Mouse (Mus musculus) forebrain, postnatal 0 days (tissue): ENCODE results near the gene Rbm25. TPM values are rescaled to one million over a fixed set of nuclear protein-coding genes. Genes with fewer than 3 reads are reported as not detected.
A peak's percentile ranks its signal among the peaks of the same experiment; 100 is the strongest.
"Not testable (repeated sequence)": the region's sequence is repeated elsewhere in the genome, so short reads cannot be mapped to it uniquely, and the experiment has no call there.

ENCODE experiments used
- ATAC-seq: fragments of 200-750 bp; cut with Nextera tagmentation; 2 replicates; pipeline ENCODE4 v1.8.0; 2017; ENCODE audit warnings: mild to moderate bottlenecking, moderate library complexity
- DNase-seq: peaks from one replicate; pipeline ENCODE4 v3.0.0-alpha.2; 2015
- H3K27ac ChIP-seq: fragments of 300-500 bp; sonication (generic); 2 replicates; pipeline ENCODE4 v1.5.1; 2014; ENCODE audit warnings: low read depth, mild to moderate bottlenecking, antibody characterized with exemption, low read length, moderate library complexity, mixed read lengths
- H3K27me3 ChIP-seq: fragments of 300-500 bp; sonication (generic); 2 replicates; pipeline ENCODE4 v1.6.1; 2014; ENCODE audit warnings: mild to moderate bottlenecking, low read length, mixed read lengths; ENCODE audit not compliant: insufficient read depth
- H3K36me3 ChIP-seq: fragments of 300-500 bp; sonication (generic); 2 replicates; pipeline ENCODE4 v1.6.1; 2014; ENCODE audit warnings: mild to moderate bottlenecking, moderate library complexity; ENCODE audit not compliant: insufficient read depth
- H3K4me1 ChIP-seq: fragments of 300-500 bp; sonication (generic); 2 replicates; pipeline ENCODE4 v1.6.1; 2014; ENCODE audit warnings: antibody characterized with exemption; ENCODE audit not compliant: insufficient read depth
- H3K4me2 ChIP-seq: fragments of 300-500 bp; sonication (generic); 2 replicates; pipeline ENCODE4 v1.6.1; 2014; ENCODE audit warnings: low read depth, mild to moderate bottlenecking, moderate library complexity
- H3K4me3 ChIP-seq: fragments of 300-500 bp; sonication (generic); 2 replicates; pipeline ENCODE4 v1.5.1; 2014; ENCODE audit warnings: low read depth, low read length, mixed read lengths
- H3K9ac ChIP-seq: fragments of 300-500 bp; sonication (generic); 2 replicates; pipeline ENCODE4 v1.6.1; 2014; ENCODE audit warnings: mild to moderate bottlenecking
- H3K9me3 ChIP-seq: fragments of 300-500 bp; sonication (generic); 2 replicates; pipeline ENCODE4 v1.6.1; 2016; ENCODE audit warnings: low read length
- CTCF ChIP-seq: sonication (generic); IDR thresholded peaks from 2 replicates; pipeline ENCODE4 v1.5.1; 2016; ENCODE audit warnings: antibody characterized with exemption, control low read depth, low read depth
- WGBS: fragments of 180-500 bp; shearing (Covaris S2); extraction: QIAGEN DNeasy Blood & Tissue Kit; methylation state at CpG from one replicate; pipeline ENCODE4 v1.1.7; 2014; 5-methylcytosine and 5-hydroxymethylcytosine counted together
- polyA plus RNA-seq: library from polyadenylated mRNA; unstranded; fragments of >200 nt; fragmentation: Nextera tagmentation; extraction: Ambion mirVana; gene quantifications from 2 replicates; pipeline ENCODE4 v1.2.1, GENCODE M21; 2015
- total RNA-seq: library from RNA; depleted of rRNA; stranded (reverse); fragments of >200 nt; gene quantifications from 2 replicates; pipeline ENCODE4 v1.2.3, GENCODE M21; 2014; rRNA removed

Gene Rbm25
- total RNA-seq, result 93.3 and 116 TPM in 2 replicates
- 158 and 227 TPM in 2 replicates for polyA plus RNA-seq

DNA sequence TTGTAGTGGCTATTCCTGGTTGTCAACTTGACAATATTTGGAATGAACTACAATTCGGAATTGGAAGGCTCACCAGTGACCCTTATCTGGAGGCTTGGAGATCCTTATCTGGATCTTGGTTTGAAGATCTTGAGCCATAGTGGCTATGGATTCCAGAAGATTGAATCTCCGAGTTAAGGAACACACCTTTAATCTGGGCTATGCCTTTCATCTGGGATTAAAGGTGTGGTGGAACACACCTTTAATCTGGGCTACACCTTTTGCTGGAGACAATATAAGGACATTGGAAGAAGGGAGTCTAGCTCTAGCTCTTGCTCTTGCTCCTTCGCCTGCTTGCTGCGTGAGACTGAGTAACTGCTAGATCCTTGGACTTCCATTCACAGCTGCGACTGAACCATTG lies at the start of gene Rbm25:
Rbm25 (plus strand) TSS at position 301 of the 400 bp plus-strand sequence.
- not testable (repeated sequence) for DNase-seq, H3K27me3 ChIP-seq, H3K36me3 ChIP-seq, ATAC-seq, H3K4me1 ChIP-seq, H3K9me3 ChIP-seq
- WGBS, result no CpG with 5 or more reads among the region's 5 CpGs
- Histone ChIP-seq H3K9ac (peak within 1 kb of the TSS; percentile 93), H3K27ac (peak within 1 kb of the TSS; percentile 95), H3K4me2 (peak within 1 kb of the TSS; percentile 58), H3K4me3 (peak within 1 kb of the TSS; percentile 75)

DNA sequence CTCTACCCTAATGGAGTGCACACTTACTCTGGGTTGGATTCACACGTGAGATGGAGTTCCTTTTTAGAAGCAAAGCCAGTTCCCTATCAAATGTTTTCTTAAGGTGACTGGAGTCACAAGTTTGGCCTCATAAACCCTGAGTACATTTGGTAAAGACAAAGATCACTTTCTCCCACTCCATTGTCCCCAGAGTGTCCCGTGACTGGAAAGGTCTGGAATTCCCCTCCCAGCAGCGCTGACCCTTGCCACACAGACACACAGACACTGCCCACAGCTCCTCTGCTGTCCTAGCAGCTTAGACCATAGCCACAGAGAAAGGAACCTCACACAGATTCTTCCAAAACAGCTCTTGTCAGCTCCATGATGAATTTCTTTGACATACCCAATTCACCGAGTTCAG lies 48.9 kb upstream of the Rbm25 start:
- Histone ChIP-seq H3K4me2 (no peak overlapping the region), H3K36me3 (peaks cover 32% of the 10 kb centered on the region), H3K4me3 (no peak overlapping the region), H3K4me1 (no peaks in the 10 kb centered on the region), H3K27me3 (no peaks in the 10 kb centered on the region), H3K27ac (no peak overlapping the region), H3K9me3 (no peaks in the 10 kb centered on the region), H3K9ac (no peak overlapping the region)
- WGBS, result 81% methylated on average over 4 of the region's 4 CpGs
- ATAC-seq (no peak), DNase-seq (no peak)
- no peak for TF ChIP-seq CTCF

DNA sequence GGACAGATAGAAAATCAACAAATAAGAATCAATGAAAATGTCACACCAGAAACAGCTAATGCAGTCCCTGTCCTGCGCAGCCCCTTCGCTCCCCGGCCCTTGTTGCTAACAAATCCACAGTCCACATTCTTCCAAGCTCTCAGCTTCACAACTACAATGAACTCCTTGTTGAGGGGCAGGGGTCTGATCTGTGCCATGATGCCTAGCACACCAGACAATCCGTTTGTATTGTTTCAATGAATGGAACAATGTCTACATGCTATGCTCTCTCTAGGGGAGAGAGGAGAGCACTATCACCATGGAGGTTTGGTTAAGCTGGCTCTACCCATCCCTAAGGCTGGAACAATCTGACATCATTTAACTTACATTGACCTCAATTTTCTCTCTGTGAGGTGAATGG lies 48.3 kb upstream of the Rbm25 start:
- Histone ChIP-seq H3K4me2 (no peak overlapping the region), H3K27me3 (no peaks in the 10 kb centered on the region), H3K36me3 (peaks cover 32% of the 10 kb centered on the region), H3K9ac (no peak overlapping the region), H3K27ac (no peak overlapping the region), H3K4me1 (no peaks in the 10 kb centered on the region), H3K9me3 (no peaks in the 10 kb centered on the region), H3K4me3 (no peak overlapping the region)
- no peak for TF ChIP-seq CTCF
- ATAC-seq (no peak), DNase-seq (no peak)
- WGBS, result 79% methylated on average over 4 of the region's 4 CpGs

DNA sequence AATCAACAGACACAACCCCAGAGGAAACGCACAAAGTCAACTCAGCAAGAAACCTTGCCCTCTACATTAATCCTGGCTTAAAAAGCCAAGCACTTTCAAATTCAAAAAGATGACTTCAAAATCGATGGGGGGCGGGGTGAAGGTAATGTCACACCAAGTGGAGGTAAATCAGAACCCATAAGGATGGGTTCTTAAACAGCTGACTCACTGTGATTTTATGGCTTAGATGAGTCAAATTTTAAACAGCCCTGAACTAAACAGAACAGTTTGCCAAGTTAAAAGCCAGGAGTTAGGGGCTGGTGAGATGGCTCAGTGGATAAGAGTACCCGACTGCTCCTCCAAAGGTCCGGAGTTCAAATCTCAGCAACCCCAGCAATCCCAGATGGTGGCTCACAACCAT lies 44.4 kb upstream of the Rbm25 start:
- Histone ChIP-seq H3K4me2 (no peak overlapping the region), H3K4me3 (no peak overlapping the region), H3K36me3 (peaks cover 53% of the 10 kb centered on the region), H3K27ac (no peak overlapping the region), H3K27me3 (no peaks in the 10 kb centered on the region), H3K4me1 (no peaks in the 10 kb centered on the region), H3K9me3 (no peaks in the 10 kb centered on the region), H3K9ac (no peak overlapping the region)
- TF ChIP-seq CTCF, result no peak
- WGBS, result 97% methylated on average over 5 of the region's 5 CpGs
- DNase-seq (no peak), ATAC-seq (no peak)

DNA sequence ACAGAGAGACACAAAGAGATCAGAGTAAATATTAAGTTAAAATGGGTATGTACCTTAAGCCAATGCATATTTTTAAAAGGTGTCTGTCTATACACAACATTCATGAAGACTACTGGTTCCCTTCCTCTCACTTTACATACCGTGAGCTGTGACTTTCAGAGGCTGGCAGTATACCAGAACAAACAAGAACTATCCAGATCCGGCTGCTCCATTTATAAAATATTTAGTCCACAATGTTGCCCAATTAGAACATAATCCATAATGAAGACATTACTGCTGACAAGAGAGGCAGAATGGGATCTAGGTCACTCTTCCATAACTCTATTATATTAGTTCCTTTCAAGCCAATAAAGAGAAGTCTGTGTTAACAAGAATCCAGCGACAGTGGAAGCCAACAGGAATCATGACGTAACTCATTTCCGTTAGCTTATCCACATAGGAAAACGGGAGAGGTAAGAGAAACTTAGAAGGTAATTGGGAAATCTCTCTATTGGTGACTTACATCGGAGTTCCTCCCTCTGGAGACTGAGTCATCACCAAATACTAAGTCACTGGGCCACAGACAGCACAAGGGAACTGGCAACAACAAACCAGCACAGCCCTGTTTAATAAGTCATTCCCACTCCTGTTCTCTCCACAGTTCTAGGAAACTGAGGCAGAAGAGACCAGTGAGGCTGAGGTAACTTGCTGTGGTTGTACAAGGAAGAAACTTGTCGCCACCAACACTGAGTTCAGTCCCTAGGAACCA lies 39.1 kb upstream of the Rbm25 start:
- no peak overlapping the region for H3K9ac ChIP-seq
- H3K36me3 ChIP-seq, result peaks cover 53% of the 10 kb centered on the region
- no peak overlapping the region for H3K27ac ChIP-seq
- H3K4me1 ChIP-seq, result peaks cover 15% of the 10 kb centered on the region
- DNase-seq (no peak), ATAC-seq (no peak)
- H3K27me3 ChIP-seq, result no peaks in the 10 kb centered on the region
- WGBS, result 85% methylated on average over 8 of the region's 8 CpGs
- no peak for TF ChIP-seq CTCF
- H3K4me2 ChIP-seq, result no peak overlapping the region
- no peak overlapping the region for H3K4me3 ChIP-seq
- H3K9me3 ChIP-seq, result no peaks in the 10 kb centered on the region

DNA sequence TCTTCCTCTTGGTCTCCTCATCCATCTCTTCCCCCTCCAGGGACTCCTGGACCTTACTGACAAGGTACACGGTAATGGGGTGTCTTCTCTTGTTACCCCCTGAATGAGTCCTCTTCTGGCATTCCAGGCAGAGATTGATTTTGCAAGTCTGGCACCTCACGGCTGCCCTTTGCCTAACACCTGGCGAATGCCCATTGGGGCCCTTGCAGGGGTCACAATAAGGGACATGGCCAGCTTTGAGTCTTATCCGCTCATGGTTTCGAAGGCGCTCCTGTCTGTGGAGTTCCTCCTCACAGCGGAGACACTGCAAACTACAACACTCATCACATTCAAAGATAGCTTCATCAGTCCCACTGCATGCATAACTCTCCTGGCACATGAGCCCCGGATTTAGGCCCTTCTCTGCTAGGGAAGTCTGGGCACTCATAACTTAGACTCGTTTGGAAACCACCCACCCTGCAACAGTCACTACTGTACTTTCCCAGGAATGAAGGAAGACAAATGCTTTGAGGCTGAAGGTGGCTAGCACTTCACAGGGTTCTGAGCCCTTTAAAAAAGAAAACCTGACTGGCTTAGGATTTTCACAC lies 36.5 kb upstream of the Rbm25 start:
- no peak overlapping the region for H3K27ac ChIP-seq
- peaks cover 35% of the 10 kb centered on the region for H3K36me3 ChIP-seq
- no peaks in the 10 kb centered on the region for H3K9me3 ChIP-seq
- WGBS, result 91% methylated on average over 9 of the region's 9 CpGs
- no peak for TF ChIP-seq CTCF
- H3K4me3 ChIP-seq, result no peak overlapping the region
- H3K4me1 ChIP-seq, result peaks cover 15% of the 10 kb centered on the region
- ATAC-seq (no peak), DNase-seq (no peak)
- H3K4me2 ChIP-seq, result no peak overlapping the region
- no peaks in the 10 kb centered on the region for H3K27me3 ChIP-seq
- H3K9ac ChIP-seq, result no peak overlapping the region

DNA sequence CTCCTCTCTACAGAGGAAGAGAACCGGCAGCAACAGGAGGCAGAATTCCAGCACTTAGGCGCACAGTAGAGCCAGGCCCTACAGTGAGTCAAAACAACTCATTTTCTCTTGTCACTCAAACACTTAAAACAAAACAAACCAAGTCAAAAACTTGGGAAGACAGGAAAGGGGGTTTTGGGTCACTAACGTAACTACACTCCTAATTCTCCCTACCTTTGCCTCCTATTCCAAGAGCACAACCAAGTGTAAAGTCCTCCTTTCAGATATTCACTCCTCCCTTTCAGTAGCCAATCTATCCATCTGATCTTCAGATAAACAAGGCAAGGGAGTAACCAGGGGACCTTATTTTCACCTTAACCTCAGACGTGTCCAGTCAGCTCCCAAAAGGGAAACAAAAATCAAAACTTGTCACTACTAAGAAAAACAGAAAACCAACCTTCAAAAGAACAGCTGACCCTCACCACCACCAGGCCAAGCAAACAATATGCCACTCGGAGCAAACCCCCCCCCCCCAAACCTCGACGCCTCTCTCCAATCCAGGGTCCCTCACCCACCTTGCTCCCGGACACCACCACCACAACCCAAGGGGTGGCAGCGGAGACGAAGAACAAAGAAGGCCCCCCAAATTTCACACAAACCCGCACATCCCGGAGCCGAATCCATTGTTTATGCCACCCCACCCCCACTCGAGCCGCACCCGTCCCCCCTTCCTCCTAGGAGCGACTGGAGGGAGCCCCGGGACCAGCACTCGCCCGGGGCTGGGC lies 34.7 kb upstream of the Rbm25 start:
- Histone ChIP-seq H3K9ac (peak overlapping the region; percentile 98), H3K4me2 (peak overlapping the region; percentile 56), H3K36me3 (peaks cover 25% of the 10 kb centered on the region), H3K4me1 (peaks cover 15% of the 10 kb centered on the region), H3K27me3 (no peaks in the 10 kb centered on the region), H3K27ac (peak overlapping the region; percentile 97), H3K9me3 (no peaks in the 10 kb centered on the region), H3K4me3 (peak overlapping the region; percentile 83)
- ATAC-seq (peak; percentile 44; the same call in 1 of the 2 replicates), DNase-seq (peak; percentile 24)
- WGBS, result under 1% methylated on average over 20 of the region's 20 CpGs
- no peak for TF ChIP-seq CTCF
